Mouse (Mus musculus) ES-E14 (cell line): ENCODE results near the gene Foxred1.

Source experiments
- CHD2 ChIP-seq: IDR thresholded peaks from 2 replicates; pipeline ENCODE4 v1.6.1; 2014; ENCODE audit warnings: mild to moderate bottlenecking, low read depth, low read length, inconsistent platforms
- HCFC1 ChIP-seq: IDR thresholded peaks from 2 replicates; pipeline ENCODE4 v1.6.1; 2012; ENCODE audit warnings: low read length, inconsistent platforms, borderline replicate concordance; ENCODE audit not compliant: insufficient read depth
- MAFK ChIP-seq: IDR thresholded peaks from 2 replicates; pipeline ENCODE4 v1.6.1; 2014; ENCODE audit warnings: mild to moderate bottlenecking, low read depth, low read length, inconsistent platforms; ENCODE audit not compliant: insufficient read depth
- ZNF384 ChIP-seq: IDR thresholded peaks from 2 replicates; pipeline ENCODE4 v1.6.1; 2012; ENCODE audit warnings: low read depth, low read length, inconsistent platforms

- TF ChIP-seq HCFC1 (no peak), CHD2 (no peak), ZNF384 (no peak), MAFK (no peak)
Observed at GRCm38 (mm10) chr9:35228671-35229070, 17.8 kb upstream of the Foxred1 start.
